ENCODE assay signal across 26 mouse cellular contexts in genomic region chr2:79052226-79052625, GRCm38 (mm10).
"Had no signal": no experiment of that assay in that cellular context is flagged by ENCODE, and none has a peak within 500 bp of the region (broad histone marks: within the 10 kb centered on the region; RNA-seq: fewer than 3 reads in every experiment).

No protein-coding gene starts in this region.

- H3K4me1 ChIP-seq: embryonic facial prominence, embryonic 12.5 days; heart, embryonic 10.5 days had no signal

- H3K4me3 ChIP-seq: embryonic facial prominence, embryonic 10.5 days; embryonic facial prominence, embryonic 12.5 days; embryonic facial prominence, embryonic 13.5 days; embryonic facial prominence, embryonic 15.5 days; erythroblast, embryonic 14.5 days; forebrain, embryonic 10.5 days; forebrain, embryonic 12.5 days; forebrain, embryonic 13.5 days; gastrocnemius, adult 2 months; heart, adult 2 months; heart, embryonic 10.5 days had no signal

- H3K27me3 ChIP-seq: embryonic facial prominence, embryonic 12.5 days; embryonic facial prominence, embryonic 13.5 days; embryonic facial prominence, embryonic 15.5 days; forebrain, embryonic 12.5 days; forebrain, embryonic 13.5 days had no signal

- ATAC-seq: forebrain, embryonic 13.5 days; forebrain, embryonic 14.5 days; forebrain, embryonic 16.5 days had no signal

- H3K27ac ChIP-seq: embryonic facial prominence, embryonic 10.5 days; embryonic facial prominence, embryonic 12.5 days; embryonic facial prominence, embryonic 13.5 days; embryonic facial prominence, embryonic 15.5 days; forebrain, embryonic 10.5 days; forebrain, embryonic 12.5 days; forebrain, embryonic 13.5 days; gastrocnemius, adult 2 months; heart, adult 2 months; heart, embryonic 10.5 days had no signal

- H3K36me3 ChIP-seq: embryonic facial prominence, embryonic 10.5 days; embryonic facial prominence, embryonic 12.5 days; embryonic facial prominence, embryonic 13.5 days; embryonic facial prominence, embryonic 15.5 days; forebrain, embryonic 10.5 days; forebrain, embryonic 12.5 days; heart, embryonic 10.5 days had no signal

- H3K9ac ChIP-seq: embryonic facial prominence, embryonic 12.5 days; embryonic facial prominence, embryonic 13.5 days; embryonic facial prominence, embryonic 15.5 days; forebrain, embryonic 12.5 days; forebrain, embryonic 13.5 days had no signal

- H3K4me2 ChIP-seq: embryonic facial prominence, embryonic 12.5 days; embryonic facial prominence, embryonic 13.5 days; embryonic facial prominence, embryonic 15.5 days; forebrain, embryonic 12.5 days; forebrain, embryonic 13.5 days; heart, embryonic 11.5 days had no signal

- DNase-seq: cerebellum, adult 8-10 months; cerebellum, adult 9-10 months; cerebellum, adult 9-11 months; cerebellum, postnatal 10 days; cerebellum, postnatal 14 days; cerebellum, postnatal 25 days; embryo, embryonic 11 days; gastrocnemius, adult 2 months; gastrocnemius, postnatal 14 days; gastrocnemius, postnatal 25 days; gastrocnemius, postnatal 36 days; heart, adult 11 months; heart, adult 18-20 months; heart, adult 2 months had no signal

- H3K9me3 ChIP-seq: embryonic facial prominence, embryonic 10.5 days; embryonic facial prominence, embryonic 12.5 days; embryonic facial prominence, embryonic 13.5 days; embryonic facial prominence, embryonic 15.5 days; forebrain, embryonic 10.5 days; forebrain, embryonic 12.5 days; forebrain, embryonic 13.5 days; heart, embryonic 10.5 days had no signal
